Mouse (Mus musculus) heart, postnatal 10 days (tissue): ENCODE results near the gene Sdhb. TPM values are rescaled to one million over a fixed set of nuclear protein-coding genes. Genes with fewer than 3 reads are reported as not detected.

Experiments
- DNase-seq, 2 experiments: peaks; one replicate each; pipeline ENCODE4 v3.0.0; 2021
- intact Hi-C: fragments of 180-260 bp; cut with DNase I; formaldehyde crosslinking; loops from one replicate; pipeline ENCODE4 v1.15.1; 2025
- total RNA-seq, 2 experiments: library from RNA; stranded (reverse); gene quantifications; 2 replicates each; pipeline ENCODE4 v1.2.3; 2021

Gene Sdhb
- total RNA-seq, 2 experiments from 2014 or later, result 725 to 746 TPM

DNA sequence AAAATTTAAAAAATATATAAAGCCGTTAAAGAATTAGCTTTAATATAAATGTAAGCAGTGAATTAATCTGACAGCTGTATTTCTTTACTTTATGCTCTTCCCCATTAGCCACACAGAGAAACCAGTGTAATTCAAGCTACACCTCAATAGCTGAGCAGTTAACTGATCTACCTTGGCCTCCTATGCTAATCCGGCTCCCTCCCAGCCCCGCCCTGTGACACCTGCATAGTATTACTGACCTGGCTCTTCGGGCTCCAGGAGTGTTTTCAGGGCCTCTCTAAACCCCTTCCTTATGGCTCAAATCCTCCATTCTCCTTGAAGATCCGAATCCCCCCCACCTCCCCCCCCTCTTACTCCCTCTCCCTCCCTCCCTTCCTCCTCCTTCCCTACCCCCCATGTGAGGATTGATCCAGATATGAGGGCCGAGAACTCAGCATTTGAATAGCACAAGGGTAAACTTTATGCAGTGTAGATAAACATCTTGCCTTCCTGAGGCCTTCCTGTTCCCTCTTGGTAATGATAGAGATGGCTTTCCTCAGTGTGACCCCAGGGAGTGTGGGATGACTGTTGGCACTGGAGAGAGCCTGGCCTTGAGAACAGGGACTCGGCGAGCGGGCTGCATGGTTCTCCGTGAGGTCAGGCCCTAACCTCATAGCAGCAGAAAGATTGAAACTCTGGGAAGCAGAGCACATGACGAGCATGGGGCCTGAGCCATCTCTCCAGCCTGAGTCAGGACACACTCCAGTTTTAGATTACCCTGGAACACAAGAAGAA lies 6.6 kb downstream of the Sdhb start:
- no peak for DNase-seq
- intact Hi-C loops, result no loop called here

DNA sequence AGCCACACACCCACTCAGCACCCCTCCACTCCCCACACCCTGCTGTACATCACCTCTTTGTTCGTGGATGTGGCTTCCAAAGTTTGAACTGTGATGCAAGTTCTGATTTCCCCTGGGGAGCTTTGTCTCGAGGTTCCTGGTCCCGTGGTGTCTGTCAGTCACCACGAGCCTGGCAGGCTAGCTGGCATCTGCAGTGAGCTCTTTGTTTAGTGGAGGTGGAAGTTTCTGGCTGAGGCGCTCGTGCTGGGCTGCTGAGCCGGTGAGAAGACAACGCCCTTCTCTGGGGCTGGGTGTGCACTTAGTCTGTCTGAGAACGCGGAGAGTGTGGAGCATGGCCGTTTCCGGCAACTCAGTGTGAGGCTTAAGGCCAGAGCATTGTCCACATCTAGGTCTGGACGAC lies 10.7 kb downstream of the Sdhb start:
- intact Hi-C loops, result no loop called here
- DNase-seq, result no peak

DNA sequence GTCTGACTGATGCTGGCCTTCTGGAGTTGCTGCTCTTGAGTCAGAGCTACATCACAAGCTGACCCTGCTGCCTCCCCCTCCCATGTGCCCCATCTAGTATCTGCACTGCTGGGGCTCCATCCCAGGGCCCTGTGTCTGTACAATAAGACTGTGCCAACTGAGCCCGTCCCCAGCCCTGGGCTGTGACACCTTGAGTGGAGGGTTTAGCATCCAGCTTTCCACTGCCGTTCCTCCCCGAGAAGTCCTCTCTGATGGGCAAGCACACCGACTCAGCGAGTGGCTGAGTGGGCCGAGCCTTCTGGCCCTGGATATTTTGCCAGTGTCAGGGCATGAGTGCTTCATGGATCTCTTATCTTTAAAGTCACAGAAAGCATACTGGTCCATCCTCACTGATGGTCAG lies 13.4 kb downstream of the Sdhb start:
- intact Hi-C loops, result no loop called here

DNA sequence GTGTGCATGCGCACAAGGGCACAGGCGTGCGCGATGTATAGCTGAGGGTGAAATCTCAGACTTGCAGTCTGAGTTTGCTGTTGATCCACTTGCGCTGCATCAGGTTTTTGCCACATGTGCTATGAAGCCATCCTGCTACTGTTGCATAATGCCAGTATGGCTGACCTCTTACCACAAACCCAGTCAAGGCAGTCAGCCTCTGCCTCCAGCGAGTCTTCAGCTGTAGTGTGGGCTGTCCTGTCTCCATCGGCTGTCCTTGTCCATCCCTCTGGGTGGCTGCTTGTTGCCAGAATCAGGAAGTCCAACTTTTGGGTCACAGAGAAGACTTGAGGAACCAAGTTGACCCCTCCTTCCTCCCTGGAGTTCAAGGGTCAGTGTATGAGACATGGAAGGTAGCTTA lies 14.4 kb downstream of the Sdhb start:
- no peak for DNase-seq
- intact Hi-C loops, result no loop called here

More for the DNA sequence above, 13.4 kb downstream of the Sdhb start:
- no peak for DNase-seq

DNA sequence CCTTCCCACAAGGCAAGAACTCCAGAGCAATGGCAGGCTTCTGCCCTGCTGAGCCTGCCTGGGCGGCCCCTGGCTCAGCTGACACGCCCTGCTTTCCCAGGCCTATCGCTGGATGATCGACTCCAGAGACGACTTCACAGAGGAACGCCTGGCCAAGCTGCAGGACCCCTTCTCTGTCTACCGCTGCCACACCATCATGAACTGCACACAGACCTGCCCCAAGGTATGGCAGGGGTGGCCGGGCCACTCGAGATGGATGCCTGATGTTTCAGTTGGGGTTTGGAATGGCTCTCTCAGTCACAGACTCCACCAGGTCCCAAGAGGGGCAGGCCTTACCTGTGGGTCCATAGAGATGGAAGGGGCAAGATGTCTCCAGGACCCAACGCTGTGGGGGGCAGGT lies 16.3 kb downstream of the Sdhb start:
- intact Hi-C loops, result no loop called here
- DNase-seq, result no peak

DNA sequence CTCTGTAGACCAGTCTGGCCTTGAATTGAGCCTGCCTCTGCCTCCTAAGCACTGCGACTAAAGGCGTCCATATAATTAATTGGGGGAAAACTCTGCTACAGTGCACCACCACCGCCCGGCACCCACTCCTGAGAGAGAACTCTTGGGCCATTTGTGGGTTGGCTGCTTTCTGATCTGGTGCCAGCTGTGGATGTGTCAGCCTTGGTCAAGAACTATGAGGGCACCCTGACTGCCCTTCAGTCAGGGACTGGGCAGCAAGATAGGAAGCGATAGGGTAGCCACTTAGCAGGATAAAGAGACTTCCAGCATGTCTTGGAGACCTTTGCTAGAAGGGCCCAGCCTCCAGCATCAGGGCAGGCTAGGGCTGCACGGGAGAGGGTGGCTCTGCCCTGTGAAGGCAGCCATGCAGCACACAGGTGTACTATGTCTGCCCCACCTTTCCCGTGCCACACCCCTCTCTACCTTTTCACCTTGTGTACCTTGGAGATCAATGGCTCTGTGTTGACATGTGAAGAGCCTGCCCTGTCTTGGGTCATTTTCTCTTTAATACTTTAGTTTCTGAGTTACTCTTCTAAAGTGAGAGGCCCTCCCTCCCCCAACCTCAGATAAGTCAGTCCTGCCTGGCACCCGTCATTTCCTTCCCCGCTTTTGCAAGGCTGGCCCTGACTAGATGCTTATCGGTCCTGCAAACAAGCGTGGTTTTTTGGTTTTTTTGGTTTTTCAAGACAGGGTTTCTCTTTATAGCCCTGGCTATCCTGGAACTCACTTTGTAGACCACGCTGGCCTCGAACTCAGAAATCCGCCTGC lies 17.1 kb downstream of the Sdhb start:
- intact Hi-C loops, result no loop called here
- DNase-seq, result no peak

DNA sequence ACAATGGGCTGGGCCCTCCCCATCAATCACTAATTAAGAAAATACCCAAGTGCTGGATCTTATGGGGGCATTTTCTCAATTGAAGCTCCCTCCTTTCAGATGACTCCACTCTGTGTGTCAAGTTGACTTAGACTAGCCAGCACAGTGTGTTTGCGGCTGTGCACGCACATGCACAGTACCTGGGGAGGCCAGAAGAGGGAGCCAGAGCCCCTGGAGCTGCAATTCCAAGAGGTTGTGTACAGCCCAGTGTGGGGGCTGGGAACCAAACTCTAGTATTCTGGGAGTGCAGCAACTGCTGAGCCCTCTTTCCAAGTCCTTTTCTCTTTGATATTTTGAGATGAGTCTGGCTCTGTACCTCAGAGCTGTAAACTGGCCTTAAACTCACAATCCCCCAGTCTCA lies 20.6 kb downstream of the Sdhb start:
- intact Hi-C loops, result no loop called here
- DNase-seq, result no peak

DNA sequence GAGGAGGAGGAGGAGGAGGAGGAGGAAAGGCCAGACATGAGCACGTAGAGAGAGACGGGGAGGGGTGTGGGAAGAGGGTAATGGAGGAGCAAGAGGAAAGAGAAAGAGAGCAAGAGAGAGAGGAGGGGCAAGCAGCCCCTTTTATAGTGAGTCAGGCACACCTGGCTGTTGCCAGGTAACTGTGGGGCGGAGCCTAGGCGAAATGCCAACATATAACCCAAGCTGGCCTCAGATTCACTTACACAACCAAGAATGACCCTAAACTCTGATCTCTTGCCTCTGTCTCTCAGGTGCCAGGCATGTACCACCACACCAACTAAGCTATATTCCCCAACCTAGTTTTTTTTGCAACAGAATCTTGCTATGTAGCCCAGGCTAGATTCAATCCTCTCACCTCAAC lies 21.8 kb downstream of the Sdhb start:
- intact Hi-C loops, result no loop called here
- DNase-seq, result no peak

DNA sequence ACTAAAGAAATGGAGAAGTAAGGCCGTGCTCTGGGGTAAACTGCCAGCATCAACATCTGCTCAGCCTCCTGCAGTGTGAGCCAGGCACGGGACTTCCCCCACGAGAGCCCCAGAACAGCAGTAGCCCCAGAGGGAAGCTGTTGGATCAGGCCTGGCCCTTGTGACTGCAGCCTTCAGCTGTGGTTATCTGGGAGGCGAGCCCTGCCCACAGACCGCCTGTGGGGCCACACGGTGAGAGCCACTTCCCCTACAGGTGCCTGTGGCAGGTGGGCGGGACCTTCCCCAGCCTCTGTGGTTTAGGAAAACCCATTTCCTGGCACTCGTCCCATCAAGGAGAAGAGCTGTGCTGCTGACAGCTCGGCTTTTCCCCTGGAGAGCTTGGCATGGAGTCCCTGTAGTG lies 22.4 kb downstream of the Sdhb start:
- intact Hi-C loops, result no loop called here
- DNase-seq, result peak; percentile 65 to 70

DNA sequence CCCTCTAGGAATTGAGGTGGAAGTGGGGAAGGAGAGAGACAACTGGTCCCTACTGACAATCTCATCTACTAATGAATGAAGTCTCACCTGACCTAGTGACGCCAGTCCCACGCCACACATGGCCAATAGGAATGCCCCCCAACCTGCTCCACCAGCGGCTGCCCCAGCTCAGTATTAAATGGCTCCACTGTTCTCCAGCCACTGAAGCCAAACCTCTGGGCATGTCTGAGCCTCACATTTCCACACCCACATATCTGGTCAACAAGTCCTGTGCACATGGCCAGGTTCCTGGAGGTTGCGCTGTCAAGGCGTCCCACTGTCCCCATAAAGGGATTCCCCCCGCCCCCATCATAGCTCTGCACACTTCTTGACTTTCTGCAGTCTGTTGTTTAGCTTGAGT lies 23.5 kb downstream of the Sdhb start:
- intact Hi-C loops, result no loop called here
- DNase-seq, result no peak

DNA sequence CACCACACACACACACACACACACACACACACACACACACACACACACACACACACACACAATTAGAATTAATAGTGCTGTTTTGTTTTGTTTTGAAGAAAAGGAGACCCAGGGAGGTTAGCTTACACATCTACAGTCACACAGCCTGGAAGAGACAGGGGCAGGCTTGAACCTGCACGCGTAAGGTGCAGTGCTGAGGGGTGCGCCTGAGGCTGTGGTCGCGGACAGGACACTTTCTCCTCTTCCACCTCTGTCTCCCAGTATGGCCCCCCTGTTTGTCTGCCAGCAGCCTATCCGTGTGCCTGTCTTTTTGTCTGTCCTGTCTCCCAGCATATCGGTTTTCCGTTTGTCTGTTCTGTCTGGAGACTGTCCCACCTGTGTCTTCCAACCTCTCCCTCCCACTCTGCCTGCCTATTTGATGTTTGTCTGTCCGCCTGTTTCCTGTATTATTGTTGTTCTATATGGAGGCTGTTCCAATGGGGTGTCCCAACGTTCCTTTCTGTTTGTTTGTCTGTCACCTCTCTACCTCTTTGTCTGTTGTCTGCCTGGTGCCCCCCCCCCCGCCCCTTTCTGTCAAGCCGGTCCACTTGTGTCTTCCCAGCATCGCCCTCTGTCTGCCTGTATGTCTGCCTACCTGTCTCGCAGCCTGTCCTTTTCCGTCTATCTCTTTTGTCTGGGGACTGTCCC lies 25.2 kb downstream of the Sdhb start:
- intact Hi-C loops, result loop anchor here (1.0 kb wide), 1 partner anchor 23 kb away; no protein-coding TSS in a partner anchor
- DNase-seq, result no peak

DNA sequence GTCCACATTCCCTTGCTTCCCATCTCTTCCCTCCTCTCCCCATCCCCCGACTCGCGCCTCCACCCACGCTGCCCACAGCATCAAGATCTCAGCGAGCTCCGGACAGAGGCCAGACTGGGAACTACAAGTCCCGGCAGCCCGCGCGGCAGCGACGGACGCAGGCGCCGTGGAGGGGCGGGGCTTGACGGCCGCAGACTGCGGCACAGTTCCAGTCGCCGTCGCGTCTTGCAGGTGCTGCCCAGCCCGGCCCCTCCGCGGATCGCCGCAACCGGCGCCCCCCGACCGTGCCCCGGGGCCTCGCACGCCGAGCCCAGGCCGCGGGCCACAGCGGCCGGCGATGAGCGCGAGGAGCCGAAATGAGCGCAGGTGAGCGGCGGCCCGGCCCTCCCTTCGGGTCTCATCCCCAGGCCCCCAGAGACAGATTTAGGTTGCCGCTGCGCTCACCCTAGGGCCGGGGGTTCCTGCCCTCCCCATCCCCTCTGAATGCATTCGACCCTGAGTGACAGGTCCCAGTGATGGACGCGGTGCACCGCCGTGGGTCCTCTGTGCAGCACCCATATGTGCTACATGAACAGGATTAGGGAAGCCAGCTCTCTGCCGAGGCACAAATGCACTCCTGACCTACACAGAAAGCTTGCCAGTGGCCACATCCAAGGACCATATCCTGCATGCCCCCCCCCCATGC lies 25.9 kb downstream of the Sdhb start, which contains the start of gene Atp13a2:
TSS of gene Atp13a2 (plus strand) at position 163 of the 685 bp plus-strand sequence.
- DNase-seq, result peak; percentile 93 to 94
- intact Hi-C loops, result loop anchor here (1.0 kb wide), 2 partner anchors 24 to 34 kb away; no protein-coding TSS in a partner anchor

DNA sequence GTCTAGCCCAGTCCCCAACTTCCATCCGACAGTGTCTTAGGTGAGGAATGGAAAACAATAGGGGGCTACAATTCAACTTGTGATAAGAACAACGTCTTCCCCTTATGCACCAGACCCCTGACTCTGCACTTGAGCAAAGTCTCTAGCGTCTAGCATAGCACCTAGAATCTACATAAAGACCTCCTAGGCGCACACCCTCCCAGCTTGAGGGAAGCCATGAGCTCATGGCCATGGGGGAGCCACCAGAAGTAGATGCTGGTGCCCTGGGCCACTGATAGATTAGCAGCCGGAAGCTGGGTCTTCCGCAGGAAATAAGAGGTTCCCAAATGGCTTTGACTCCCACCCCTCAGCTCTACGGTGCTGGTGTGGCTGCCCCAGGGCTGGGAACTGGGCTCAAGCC lies 26.5 kb downstream of the Sdhb start:
- intact Hi-C loops, result loop anchor here (1.0 kb wide), 1 partner anchor 34 kb away; no protein-coding TSS in a partner anchor
- no peak for DNase-seq

DNA sequence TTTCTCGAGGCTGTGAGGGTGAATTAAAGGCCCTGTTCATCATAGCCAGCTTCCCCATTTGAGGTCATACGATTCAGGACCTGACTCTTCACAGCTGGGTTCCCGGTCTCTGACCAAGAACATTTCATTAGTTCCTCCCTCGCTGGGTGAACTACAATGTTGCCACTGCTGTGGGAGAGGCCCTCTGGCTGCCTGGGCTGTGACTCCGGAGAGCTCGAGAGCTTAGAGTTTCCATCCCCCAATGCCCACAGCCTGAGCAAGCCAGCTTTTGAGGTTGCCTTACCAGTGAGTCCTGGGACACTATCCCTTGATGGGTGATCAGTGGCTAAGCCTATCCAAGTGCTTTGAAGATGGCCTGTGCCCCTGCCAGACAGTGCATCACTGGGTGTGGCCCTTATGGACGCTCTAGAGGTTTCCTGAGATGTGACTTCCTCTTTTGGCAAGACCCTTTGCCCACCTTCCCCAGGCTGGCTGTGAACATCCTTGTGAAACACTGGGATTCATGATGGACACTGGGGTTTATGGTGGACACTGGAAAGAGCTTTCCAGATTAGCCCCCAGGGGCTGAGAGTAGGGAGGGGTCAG lies 27.8 kb downstream of the Sdhb start:
- peak in 1 of 2 experiments; percentile 32 for DNase-seq
- intact Hi-C loops, result no loop called here

DNA sequence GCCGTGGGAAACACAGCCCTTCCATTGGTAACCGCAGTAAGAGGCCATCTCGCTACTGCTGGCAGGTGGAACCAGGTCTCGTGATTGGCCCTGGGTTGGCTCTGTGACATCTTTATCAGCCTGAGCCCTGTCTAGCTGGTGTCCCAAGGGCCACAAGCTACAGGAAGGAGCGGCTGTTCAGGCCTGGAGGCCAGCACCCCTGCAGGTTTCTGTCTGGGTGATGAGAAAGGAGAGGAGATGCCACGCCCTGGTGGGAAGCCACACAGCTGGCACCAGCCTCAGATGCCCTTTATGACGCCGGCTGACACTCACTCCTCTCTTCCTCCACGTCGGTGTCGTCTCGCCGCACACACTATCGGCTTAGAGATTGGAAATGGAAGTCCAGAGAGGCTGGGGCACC lies 28.4 kb downstream of the Sdhb start:
- intact Hi-C loops, result no loop called here
- no peak for DNase-seq

DNA sequence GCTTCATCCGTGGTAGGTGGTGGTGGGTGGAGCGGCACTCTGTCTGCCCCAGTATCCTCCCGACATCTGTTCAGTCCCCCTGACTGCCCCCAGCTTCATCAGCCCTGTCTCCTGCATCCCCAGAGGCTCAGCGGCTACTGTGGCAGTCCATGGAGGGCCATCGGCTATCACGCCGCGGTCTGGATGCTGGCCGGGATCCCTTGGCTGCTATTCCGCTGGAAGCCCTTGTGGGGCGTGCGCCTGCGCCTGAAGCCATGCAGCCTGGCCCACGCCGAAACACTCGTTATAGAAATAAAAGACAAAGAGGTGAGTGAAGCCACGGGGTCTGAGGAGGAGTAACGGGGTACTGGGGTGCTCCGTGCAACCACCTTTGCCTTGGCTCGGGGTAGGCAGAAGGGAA lies 31.2 kb downstream of the Sdhb start:
- intact Hi-C loops, result no loop called here
- no peak for DNase-seq

DNA sequence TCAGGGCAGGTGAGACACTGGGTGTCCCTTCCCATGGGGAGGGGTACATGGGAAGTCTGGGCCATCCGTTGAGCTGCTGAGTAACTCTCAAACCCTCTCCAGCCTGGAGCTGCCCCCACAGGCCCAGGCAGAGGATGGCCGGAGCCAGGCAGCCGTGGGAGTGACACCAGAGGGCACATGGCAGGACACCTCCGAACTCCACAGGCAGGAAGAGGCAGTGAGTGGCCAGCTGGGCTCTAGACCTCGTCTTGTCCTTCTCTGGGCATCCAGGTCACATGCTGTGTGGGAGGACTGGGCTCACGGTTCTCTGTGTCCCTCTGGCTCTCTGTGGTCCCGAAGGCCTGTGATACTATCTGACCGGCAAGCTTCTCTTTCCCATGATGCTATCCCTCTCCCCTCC lies 32.8 kb downstream of the Sdhb start:
- intact Hi-C loops, result no loop called here
- no peak for DNase-seq

DNA sequence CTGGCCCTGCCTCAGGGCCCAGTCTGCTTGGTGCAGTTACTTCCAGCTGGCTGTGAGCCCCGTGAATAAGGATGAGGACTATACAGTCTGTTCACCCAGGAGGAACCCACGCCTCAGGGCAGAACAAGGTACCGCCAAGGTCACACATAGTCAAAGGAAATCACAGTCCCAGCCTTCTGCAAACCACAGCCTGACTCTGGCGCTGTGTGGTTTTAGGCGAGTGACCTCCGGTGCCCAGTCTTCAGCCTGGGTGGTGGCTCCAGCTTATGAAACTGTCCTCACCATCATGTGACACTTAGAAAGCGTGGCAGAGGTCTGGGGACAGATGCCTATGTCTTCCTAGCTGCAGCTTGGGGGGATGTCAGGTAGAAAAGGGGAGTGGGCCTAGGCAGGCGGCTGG lies 34.8 kb downstream of the Sdhb start:
- intact Hi-C loops, result no loop called here
- no peak for DNase-seq

DNA sequence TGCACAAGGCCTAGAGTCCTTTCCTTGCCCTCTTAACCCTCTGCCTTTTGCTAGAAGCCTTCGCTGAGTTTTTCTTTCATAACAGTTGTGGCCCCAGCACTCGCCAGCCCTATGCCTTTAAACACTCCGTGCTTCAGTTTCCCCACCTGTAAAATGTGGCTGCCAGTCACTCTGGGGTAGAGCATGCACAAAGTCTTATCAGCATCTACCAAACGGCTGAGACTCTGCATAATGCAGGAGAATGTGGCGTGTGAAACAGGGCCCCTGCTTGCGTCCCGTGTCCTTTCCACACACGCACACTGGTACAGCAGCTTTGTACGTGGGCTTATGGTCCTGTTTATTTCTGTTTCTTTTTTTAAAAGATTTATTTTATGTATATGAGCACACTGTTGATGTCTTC lies 35.8 kb downstream of the Sdhb start:
- intact Hi-C loops, result no loop called here
- no peak for DNase-seq

DNA sequence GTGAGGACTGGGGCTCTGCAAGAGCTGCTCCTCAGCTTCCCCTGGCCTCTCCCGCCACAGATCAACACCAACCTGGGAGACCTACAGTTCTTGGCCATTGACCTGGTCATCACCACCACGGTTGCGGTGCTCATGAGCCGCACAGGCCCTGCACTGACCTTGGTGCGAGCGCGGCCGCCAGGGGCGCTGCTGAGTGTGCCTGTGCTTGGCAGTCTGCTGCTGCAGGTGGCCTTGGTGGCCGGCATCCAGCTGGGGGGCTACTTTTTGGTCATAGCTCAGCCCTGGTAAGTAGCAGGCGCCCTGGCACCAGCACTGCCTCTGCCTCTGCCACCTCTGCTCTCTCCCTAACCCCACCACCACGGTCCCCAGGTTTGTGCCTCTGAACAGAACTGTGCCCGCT lies 45.0 kb downstream of the Sdhb start:
- DNase-seq, result peak; percentile 27 to 59
- intact Hi-C loops, result no loop called here
